Mouse (Mus musculus): Measurements from ENCODE around the gene Fbxl7. TPM values are rescaled to one million over a fixed set of nuclear protein-coding genes. Genes with fewer than 3 reads are reported as not detected.

Fbxl7 gene
- total and polyA plus RNA-seq, 2 experiments from 2014 or later: 2.5 to 7.1 TPM

- TF ChIP-seq CTCF (IDR thresholded peaks at IDR 0.05; ENCODE audit: low read depth): no peak
- no peak for ATAC-seq
- Histone ChIP-seq H3K4me2 (ENCODE audit: low read depth) (no peak overlapping the region), H3K4me3 (ENCODE audit: low read depth, low read length) (no peak overlapping the region), H3K9ac (no peak overlapping the region), H3K4me1 (ENCODE audit: insufficient read depth) (no peaks in the 10 kb centered on the region), H3K9me3 (ENCODE audit: low read length) (no peaks in the 10 kb centered on the region), H3K36me3 (ENCODE audit: insufficient read depth) (no peaks in the 10 kb centered on the region), H3K27me3 (ENCODE audit: insufficient read depth, low read length) (no peaks in the 10 kb centered on the region), H3K27ac (ENCODE audit: low read depth, low read length) (no peak overlapping the region)
- DNase-seq: no peak
- 83% methylated on average over 9 of the region's 9 CpGs for WGBS
These were observed 213.1 kb downstream of the Fbxl7 start for GRCm38 (mm10) chr15:26682279-26682678.

GRCm38 (mm10) chr15:26673239-26673859 is 222.0 kb downstream of the Fbxl7 start:
- no peak for ATAC-seq
- no peaks in the 10 kb centered on the region for H3K9me3 ChIP-seq (ENCODE audit: low read length)
- no peak overlapping the region for H3K4me2 ChIP-seq (ENCODE audit: low read depth)
- H3K36me3 ChIP-seq (ENCODE audit: insufficient read depth): no peaks in the 10 kb centered on the region
- no peak overlapping the region for H3K9ac ChIP-seq
- H3K4me1 ChIP-seq (ENCODE audit: insufficient read depth): no peaks in the 10 kb centered on the region
- H3K27me3 ChIP-seq (ENCODE audit: insufficient read depth, low read length): no peaks in the 10 kb centered on the region
- peak; percentile 33 for DNase-seq
- no peak overlapping the region for H3K4me3 ChIP-seq (ENCODE audit: low read depth, low read length)
- no peak for TF ChIP-seq CTCF (IDR thresholded peaks at IDR 0.05; ENCODE audit: low read depth)
- no peak overlapping the region for H3K27ac ChIP-seq (ENCODE audit: low read depth, low read length)
- 31% methylated on average over 5 of the region's 5 CpGs for WGBS

- H3K9ac ChIP-seq: no peak overlapping the region
- 46% methylated on average over 8 of the region's 8 CpGs for WGBS
These were observed 240.4 kb downstream of the Fbxl7 start for GRCm38 (mm10) chr15:26654988-26655387.

GRCm38 (mm10) chr15:26642563-26642962 is 252.8 kb downstream of the Fbxl7 start:
- ATAC-seq (no peak), DNase-seq (no peak)
- WGBS: 92% methylated on average over 4 of the region's 4 CpGs
- Histone ChIP-seq H3K4me1 (ENCODE audit: insufficient read depth) (no peaks in the 10 kb centered on the region), H3K36me3 (ENCODE audit: insufficient read depth) (no peaks in the 10 kb centered on the region), H3K4me2 (ENCODE audit: low read depth) (no peak overlapping the region), H3K9ac (no peak overlapping the region), H3K4me3 (ENCODE audit: low read depth, low read length) (no peak overlapping the region), H3K27me3 (ENCODE audit: insufficient read depth, low read length) (no peaks in the 10 kb centered on the region), H3K9me3 (ENCODE audit: low read length) (no peaks in the 10 kb centered on the region), H3K27ac (ENCODE audit: low read depth, low read length) (no peak overlapping the region)
- peak; percentile 37 for TF ChIP-seq CTCF (IDR thresholded peaks at IDR 0.05; ENCODE audit: low read depth)

More at GRCm38 (mm10) chr15:26654988-26655387, 240.4 kb downstream of the Fbxl7 start:
- H3K27me3 ChIP-seq (ENCODE audit: insufficient read depth, low read length): no peaks in the 10 kb centered on the region
- ATAC-seq: peak; percentile 55; the same call in 1 of the 2 replicates
- no peak for TF ChIP-seq CTCF (IDR thresholded peaks at IDR 0.05; ENCODE audit: low read depth)
- H3K4me1 ChIP-seq (ENCODE audit: insufficient read depth): peaks cover 5% of the 10 kb centered on the region; the same call in 1 of the 2 replicates
- no peak overlapping the region for H3K4me3 ChIP-seq (ENCODE audit: low read depth, low read length)
- no peaks in the 10 kb centered on the region for H3K36me3 ChIP-seq (ENCODE audit: insufficient read depth)
- peak; percentile 51 for DNase-seq
- H3K4me2 ChIP-seq (ENCODE audit: low read depth): peak overlapping the region; percentile 30; the same call in 1 of the 2 replicates
- no peaks in the 10 kb centered on the region for H3K9me3 ChIP-seq (ENCODE audit: low read length)
- no peak overlapping the region for H3K27ac ChIP-seq (ENCODE audit: low read depth, low read length)

DNA sequence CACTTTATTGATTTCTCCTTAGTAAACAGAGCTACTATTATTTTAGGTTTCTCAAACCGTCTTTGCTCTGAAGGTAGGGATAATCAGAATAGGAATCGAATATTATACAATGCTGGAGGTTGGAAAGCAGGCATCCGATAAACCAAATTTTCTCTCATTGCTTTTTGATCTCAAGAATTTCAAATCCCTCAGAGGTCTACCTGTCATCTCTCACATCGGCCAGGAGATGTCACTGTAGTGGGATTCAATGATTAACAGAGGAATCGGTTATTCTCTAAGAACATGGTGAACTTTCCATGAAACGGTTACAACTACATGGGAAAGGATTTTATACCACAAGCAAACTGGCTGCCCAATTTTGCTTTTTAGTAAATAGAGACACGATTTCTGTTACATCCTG is 255.7 kb downstream of the Fbxl7 start:
- H3K4me3 ChIP-seq (ENCODE audit: low read depth, low read length): no peak overlapping the region
- no peak overlapping the region for H3K4me2 ChIP-seq (ENCODE audit: low read depth)
- no peaks in the 10 kb centered on the region for H3K4me1 ChIP-seq (ENCODE audit: insufficient read depth)
- H3K9me3 ChIP-seq (ENCODE audit: low read length): no peaks in the 10 kb centered on the region
- DNase-seq (peak; percentile 56), ATAC-seq (peak; percentile 32; the same call in 1 of the 2 replicates)
- no peaks in the 10 kb centered on the region for H3K36me3 ChIP-seq (ENCODE audit: insufficient read depth)
- no peaks in the 10 kb centered on the region for H3K27me3 ChIP-seq (ENCODE audit: insufficient read depth, low read length)
- no peak overlapping the region for H3K9ac ChIP-seq
- TF ChIP-seq CTCF (IDR thresholded peaks at IDR 0.05; ENCODE audit: low read depth): peak; percentile 65
- H3K27ac ChIP-seq (ENCODE audit: low read depth, low read length): no peak overlapping the region
- 70% methylated on average over 7 of the region's 7 CpGs for WGBS

DNA sequence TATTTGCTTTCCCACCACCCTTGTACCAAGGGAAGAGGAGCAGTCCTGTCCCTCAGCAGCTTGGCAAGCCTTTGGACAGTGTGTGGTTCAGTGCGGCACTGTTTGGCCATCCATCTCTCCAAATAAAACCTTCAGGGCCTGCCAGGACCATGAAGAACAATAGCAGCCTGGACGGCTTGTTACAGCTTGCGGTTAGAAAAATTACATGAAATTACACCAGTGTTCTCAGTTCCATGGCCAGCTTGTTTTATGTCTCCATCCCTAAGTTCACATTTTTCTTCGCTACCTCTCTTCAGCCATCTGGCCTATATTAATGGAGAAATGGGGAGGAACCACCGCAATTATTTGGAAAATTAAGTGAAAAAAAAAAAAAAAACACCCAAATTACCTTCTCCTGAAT is 259.8 kb downstream of the Fbxl7 start:
- ATAC-seq (no peak), DNase-seq (no peak)
- H3K4me1 ChIP-seq (ENCODE audit: insufficient read depth): no peaks in the 10 kb centered on the region
- no peak overlapping the region for H3K9ac ChIP-seq
- no peak for TF ChIP-seq CTCF (IDR thresholded peaks at IDR 0.05; ENCODE audit: low read depth)
- no peak overlapping the region for H3K4me2 ChIP-seq (ENCODE audit: low read depth)
- H3K27ac ChIP-seq (ENCODE audit: low read depth, low read length): no peak overlapping the region
- no peaks in the 10 kb centered on the region for H3K27me3 ChIP-seq (ENCODE audit: insufficient read depth, low read length)
- 67% methylated on average over 5 of the region's 5 CpGs for WGBS
- H3K9me3 ChIP-seq (ENCODE audit: low read length): no peaks in the 10 kb centered on the region
- no peak overlapping the region for H3K4me3 ChIP-seq (ENCODE audit: low read depth, low read length)
- H3K36me3 ChIP-seq (ENCODE audit: insufficient read depth): no peaks in the 10 kb centered on the region

GRCm38 (mm10) chr15:26628181-26628580 is 267.2 kb downstream of the Fbxl7 start:
- Histone ChIP-seq H3K4me3 (ENCODE audit: low read depth, low read length) (no peak overlapping the region), H3K9ac (no peak overlapping the region), H3K36me3 (ENCODE audit: insufficient read depth) (no peaks in the 10 kb centered on the region), H3K27me3 (ENCODE audit: insufficient read depth, low read length) (no peaks in the 10 kb centered on the region), H3K4me2 (ENCODE audit: low read depth) (no peak overlapping the region), H3K9me3 (ENCODE audit: low read length) (no peaks in the 10 kb centered on the region), H3K27ac (ENCODE audit: low read depth, low read length) (no peak overlapping the region), H3K4me1 (ENCODE audit: insufficient read depth) (no peaks in the 10 kb centered on the region)
- no peak for TF ChIP-seq CTCF (IDR thresholded peaks at IDR 0.05; ENCODE audit: low read depth)
- DNase-seq (no peak), ATAC-seq (no peak)
- WGBS: 28% methylated on average over 2 of the region's 2 CpGs
